Mouse (Mus musculus) olfactory bulb, adult 2 months (tissue): Measurements from ENCODE around the gene Zfp511.

Experiments
- CTCF ChIP-seq: fragments of 200-500 bp; IDR thresholded peaks from 2 replicates; pipeline ENCODE4 v1.5.1; 2012; ENCODE audit warnings: low read depth, mild to moderate bottlenecking, low read length, moderate library complexity; ENCODE audit not compliant: insufficient read depth
- POLR2A ChIP-seq: fragments of 200-500 bp; IDR thresholded peaks from 2 replicates; pipeline ENCODE4 v1.6.1; 2012; ENCODE audit warnings: mild to moderate bottlenecking, low read depth, low read length, moderate library complexity; ENCODE audit not compliant: insufficient read depth

GRCm38 (mm10) chr7:140042728-140043127 lies 6.5 kb downstream of the Zfp511 start:
- TF ChIP-seq CTCF (no peak), POLR2A (no peak)
